Mouse (Mus musculus) intestine, postnatal 0 days (tissue): Measurements from ENCODE around the gene Brd4. TPM values are rescaled to one million over a fixed set of nuclear protein-coding genes. Genes with fewer than 3 reads are reported as not detected.

Source experiments
- ATAC-seq: fragments of 200-750 bp; cut with Nextera tagmentation; 2 replicates; pipeline ENCODE4 v1.8.0; 2017; ENCODE audit warnings: mild to moderate bottlenecking, moderate TSS enrichment, moderate library complexity
- H3K27ac ChIP-seq: fragments of 300-500 bp; sonication (generic); 2 replicates; pipeline ENCODE4 v1.5.1; 2014; ENCODE audit warnings: mild to moderate bottlenecking, low read depth, low read length, moderate library complexity
- H3K27me3 ChIP-seq: fragments of 300-500 bp; sonication (generic); replicated peaks from 2 replicates; pipeline ENCODE4 v1.6.1; 2014; ENCODE audit warnings: low read length, mixed read lengths; ENCODE audit not compliant: control insufficient read depth, insufficient read depth
- H3K36me3 ChIP-seq: fragments of 300-500 bp; sonication (generic); 2 replicates; pipeline ENCODE4 v1.6.1; 2014; ENCODE audit warnings: mild to moderate bottlenecking, moderate library complexity; ENCODE audit not compliant: control insufficient read depth, insufficient read depth
- H3K4me1 ChIP-seq: fragments of 300-500 bp; sonication (generic); replicated peaks from 2 replicates; pipeline ENCODE4 v1.6.1; 2014; ENCODE audit warnings: antibody characterized with exemption, low read length, mixed read lengths; ENCODE audit not compliant: control insufficient read depth, insufficient read depth
- H3K4me2 ChIP-seq: fragments of 300-500 bp; sonication (generic); replicated peaks from 2 replicates; pipeline ENCODE4 v1.6.1; 2014; ENCODE audit warnings: low read depth, mild to moderate bottlenecking, moderate library complexity
- H3K4me3 ChIP-seq: fragments of 300-500 bp; sonication (generic); 2 replicates; pipeline ENCODE4 v1.5.1; 2014; ENCODE audit warnings: low read depth, low read length
- H3K9ac ChIP-seq: fragments of 300-500 bp; sonication (generic); 2 replicates; pipeline ENCODE4 v1.6.1; 2014; ENCODE audit warnings: mild to moderate bottlenecking, low read depth, low read length
- H3K9me3 ChIP-seq: fragments of 300-500 bp; sonication (generic); 2 replicates; pipeline ENCODE4 v1.6.1; 2016; ENCODE audit warnings: mixed run types; ENCODE audit not compliant: control insufficient read depth
- CTCF ChIP-seq: sonication (generic); IDR thresholded peaks from 2 replicates; pipeline ENCODE4 v1.5.1; 2016; ENCODE audit warnings: low read depth, mild to moderate bottlenecking, control low read depth, antibody characterized with exemption, moderate library complexity
- WGBS: fragments of 180-500 bp; shearing (Covaris S2); extraction: QIAGEN DNeasy Blood & Tissue Kit; methylation state at CpG from one replicate; pipeline ENCODE4 v1.1.7; 2014; 5-methylcytosine and 5-hydroxymethylcytosine counted together
- polyA plus RNA-seq: library from polyadenylated mRNA; unstranded; fragments of >200 nt; fragmentation: Nextera tagmentation; extraction: Ambion mirVana; gene quantifications from 2 replicates; pipeline ENCODE4 v1.2.1, GENCODE M21; 2015

Gene Brd4
- polyA plus RNA-seq, 1 experiment from 2014 or later, result 36.7 TPM

DNA sequence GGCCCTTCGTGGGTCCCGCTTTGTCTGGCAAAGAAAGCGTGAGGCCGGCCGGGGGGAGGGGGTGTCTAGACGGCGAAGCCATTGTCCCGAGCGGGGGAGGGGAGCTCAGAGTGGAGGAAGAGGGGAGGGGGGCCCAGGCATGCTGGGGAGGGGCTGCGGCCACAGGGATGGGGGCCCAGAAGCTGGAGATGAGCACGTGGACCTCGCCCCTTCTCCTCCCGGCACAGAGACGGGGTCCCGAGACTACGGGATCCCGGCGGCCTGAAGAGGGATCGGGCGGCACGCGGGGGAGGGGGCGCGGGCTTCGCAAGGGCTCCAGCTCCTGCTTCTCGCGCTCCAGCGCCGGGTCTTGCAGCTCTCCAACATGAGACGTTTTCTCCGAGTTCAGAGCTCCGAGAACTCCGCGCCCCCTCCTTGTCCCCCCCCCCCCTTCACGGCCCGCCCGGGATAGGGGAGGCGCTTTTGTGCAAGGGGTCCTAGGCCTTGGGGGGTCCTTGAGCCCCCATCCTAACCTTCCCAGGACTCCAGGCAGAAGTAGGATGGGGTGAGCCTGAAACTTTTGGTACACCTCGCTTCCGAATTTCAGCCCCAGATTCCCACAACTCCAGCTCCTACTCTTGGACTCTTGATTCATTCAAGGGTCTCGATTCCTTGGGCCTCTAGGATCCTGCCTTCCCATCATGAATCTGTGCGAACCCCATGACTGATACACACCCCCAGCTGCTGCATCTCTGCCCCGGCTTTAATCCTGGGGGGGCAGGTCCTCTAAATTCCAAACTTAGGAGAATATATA, 118.5 kb downstream of the Brd4 start:
- peak overlapping the region; percentile 54 for H3K4me3 ChIP-seq
- ATAC-seq, result no peak
- no peaks in the 10 kb centered on the region for H3K9me3 ChIP-seq
- peaks cover 11% of the 10 kb centered on the region; the same call in 1 of the 2 replicates for H3K4me1 ChIP-seq
- H3K9ac ChIP-seq, result peak overlapping the region; percentile 45
- under 1% methylated on average over 22 of the region's 43 CpGs for WGBS
- 0 out of 2 replicates have a peak overlapping the region, but pooled peaks have one; percentile 15 for H3K27ac ChIP-seq
- TF ChIP-seq CTCF, result no peak
- peak overlapping the region; percentile 98 for H3K4me2 ChIP-seq
- no peaks in the 10 kb centered on the region for H3K36me3 ChIP-seq
- H3K27me3 ChIP-seq, result no peaks in the 10 kb centered on the region

DNA sequence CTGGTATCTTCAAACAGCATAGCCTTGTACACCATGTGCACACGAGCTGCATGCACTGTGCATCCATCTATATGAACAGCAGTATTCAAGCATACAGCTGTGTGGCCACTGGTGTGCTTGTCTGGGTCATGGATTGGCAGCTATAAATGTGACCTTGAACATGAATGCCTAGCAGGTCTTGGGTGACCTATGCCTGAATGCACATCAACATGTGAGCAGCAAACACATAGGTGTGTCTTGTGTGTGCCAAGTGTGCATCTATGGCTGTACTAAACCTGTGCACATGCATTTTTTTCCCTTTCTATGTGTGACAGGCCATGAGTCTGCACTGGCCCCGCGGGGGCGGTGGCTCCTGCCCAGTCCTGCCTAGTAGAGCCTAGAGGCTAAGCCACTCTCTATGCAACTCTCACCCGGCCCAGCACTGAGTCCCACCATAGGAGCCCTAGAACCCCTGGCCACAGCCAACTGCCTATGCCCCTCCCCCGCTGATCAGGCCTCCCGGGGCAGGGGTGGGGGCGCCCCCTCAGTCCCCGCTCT, 119.2 kb downstream of the Brd4 start:
- no peak for TF ChIP-seq CTCF
- Histone ChIP-seq H3K27ac (no peak overlapping the region), H3K9ac (peak overlapping the region; percentile 45; the same call in 1 of the 2 replicates), H3K4me1 (peaks cover 11% of the 10 kb centered on the region; the same call in 1 of the 2 replicates), H3K36me3 (no peaks in the 10 kb centered on the region), H3K9me3 (no peaks in the 10 kb centered on the region), H3K4me2 (peak overlapping the region; percentile 98), H3K27me3 (no peaks in the 10 kb centered on the region), H3K4me3 (peak overlapping the region; percentile 54)
- ATAC-seq, result no peak
- WGBS, result 12% methylated on average over 9 of the region's 9 CpGs

- Histone ChIP-seq H3K27ac (no peak overlapping the region), H3K27me3 (no peaks in the 10 kb centered on the region), H3K4me1 (peaks cover 11% of the 10 kb centered on the region; the same call in 1 of the 2 replicates), H3K4me2 (no peak overlapping the region), H3K4me3 (no peak overlapping the region), H3K36me3 (no peaks in the 10 kb centered on the region), H3K9ac (no peak overlapping the region), H3K9me3 (no peaks in the 10 kb centered on the region)
- ATAC-seq, result no peak
- no peak for TF ChIP-seq CTCF
Measured at GRCm38 (mm10) chr17:32164780-32165179, 119.7 kb downstream of the Brd4 start.

- no peak overlapping the region for H3K4me2 ChIP-seq
- no peak overlapping the region for H3K9ac ChIP-seq
- no peak for ATAC-seq
Measured at GRCm38 (mm10) chr17:32163910-32164650, 120.4 kb downstream of the Brd4 start.

GRCm38 (mm10) chr17:32162112-32162850, 122.2 kb downstream of the Brd4 start:
- WGBS, result 1% methylated on average over 56 of the region's 58 CpGs
- Histone ChIP-seq H3K4me3 (peak overlapping the region; percentile 48), H3K27me3 (no peaks in the 10 kb centered on the region), H3K4me1 (peaks cover 6% of the 10 kb centered on the region; the same call in 1 of the 2 replicates), H3K9ac (peak overlapping the region; percentile 48), H3K9me3 (no peaks in the 10 kb centered on the region), H3K27ac (no peak overlapping the region), H3K4me2 (peak overlapping the region; percentile 97), H3K36me3 (no peaks in the 10 kb centered on the region)
- peak; percentile 89 for TF ChIP-seq CTCF
- peak; percentile 83 for ATAC-seq

More at GRCm38 (mm10) chr17:32163910-32164650, 120.4 kb downstream of the Brd4 start:
- no peaks in the 10 kb centered on the region for H3K36me3 ChIP-seq
- WGBS, result 60% methylated on average over 6 of the region's 6 CpGs
- no peaks in the 10 kb centered on the region for H3K27me3 ChIP-seq
- H3K27ac ChIP-seq, result no peak overlapping the region
- TF ChIP-seq CTCF, result no peak
- H3K4me3 ChIP-seq, result no peak overlapping the region
- H3K4me1 ChIP-seq, result peaks cover 6% of the 10 kb centered on the region; the same call in 1 of the 2 replicates
- H3K9me3 ChIP-seq, result no peaks in the 10 kb centered on the region
